Mouse (Mus musculus) forebrain, embryonic 16.5 days (tissue): ENCODE measurements at regions not wholly inside any gene's neighbourhood (a gene's known extent, or its start where the extent isn't known, plus 50 kb on each side); places are given as distances from the start of the nearest gene placed in this dataset.

Experiments
- ATAC-seq: fragments of 200-750 bp; cut with Nextera tagmentation; 2 replicates; pipeline ENCODE4 v1.8.0; 2017; ENCODE audit warnings: mild to moderate bottlenecking, moderate library complexity
- H3K27ac ChIP-seq: fragments of 300-500 bp; sonication (generic); 2 replicates; pipeline ENCODE4 v1.5.1; 2014; ENCODE audit warnings: low read length, control low read depth
- H3K27me3 ChIP-seq: fragments of 300-500 bp; sonication (generic); replicated peaks from 2 replicates; pipeline ENCODE4 v1.6.1; 2014; ENCODE audit warnings: low read length; ENCODE audit not compliant: control insufficient read depth, insufficient read depth
- H3K36me3 ChIP-seq: fragments of 300-500 bp; sonication (generic); 2 replicates; pipeline ENCODE4 v1.6.1; 2014; ENCODE audit not compliant: control insufficient read depth, insufficient read depth
- H3K4me1 ChIP-seq: fragments of 300-500 bp; sonication (generic); replicated peaks from 2 replicates; pipeline ENCODE4 v1.6.1; 2014; ENCODE audit warnings: low read length; ENCODE audit not compliant: control insufficient read depth, insufficient read depth
- H3K4me2 ChIP-seq: fragments of 300-500 bp; sonication (generic); 2 replicates; pipeline ENCODE4 v1.6.1; 2014; ENCODE audit warnings: mild to moderate bottlenecking, low read length, control low read depth
- H3K4me3 ChIP-seq: fragments of 300-500 bp; sonication (generic); replicated peaks from 2 replicates; pipeline ENCODE4 v1.5.1; 2014; ENCODE audit warnings: mild to moderate bottlenecking, low read length, control low read depth
- H3K9ac ChIP-seq: fragments of 300-500 bp; sonication (generic); replicated peaks from 2 replicates; pipeline ENCODE4 v1.6.1; 2014; ENCODE audit warnings: low read depth, low read length, control low read depth
- H3K9me3 ChIP-seq: fragments of 300-500 bp; sonication (generic); 2 replicates; pipeline ENCODE4 v1.6.1; 2016; ENCODE audit warnings: low read length; ENCODE audit not compliant: control insufficient read depth
- WGBS: fragments of 180-500 bp; shearing (Covaris S2); extraction: QIAGEN DNeasy Blood & Tissue Kit; methylation state at CpG from one replicate; pipeline ENCODE4 v1.1.7; 2014; 5-methylcytosine and 5-hydroxymethylcytosine counted together

- H3K27ac ChIP-seq = no peak overlapping the region
- H3K36me3 ChIP-seq = no peaks in the 10 kb centered on the region
- no peak for ATAC-seq
- H3K4me2 ChIP-seq = no peak overlapping the region
- H3K27me3 ChIP-seq = no peaks in the 10 kb centered on the region
- no peak overlapping the region for H3K9ac ChIP-seq
- no peaks in the 10 kb centered on the region for H3K4me1 ChIP-seq
- WGBS = 66% methylated on average over 3 of the region's 3 CpGs
- H3K4me3 ChIP-seq = no peak overlapping the region
- H3K9me3 ChIP-seq = no peaks in the 10 kb centered on the region
Observed at GRCm38 (mm10) chr13:37220436-37220835, 124.6 kb upstream of the Ly86 start.

GRCm38 (mm10) chr13:37218596-37218995 lies 126.4 kb upstream of the Ly86 start:
- Histone ChIP-seq H3K36me3 (no peaks in the 10 kb centered on the region), H3K4me1 (no peaks in the 10 kb centered on the region; the same call in 1 of the 2 replicates), H3K9ac (no peak overlapping the region), H3K9me3 (no peaks in the 10 kb centered on the region), H3K27me3 (no peaks in the 10 kb centered on the region), H3K27ac (no peak overlapping the region), H3K4me3 (no peak overlapping the region), H3K4me2 (no peak overlapping the region)
- ATAC-seq = no peak
- WGBS = 94% methylated on average over 4 of the region's 4 CpGs

GRCm38 (mm10) chr13:37214590-37215282 lies 130.3 kb upstream of the Ly86 start:
- Histone ChIP-seq H3K4me1 (no peaks in the 10 kb centered on the region; the same call in 1 of the 2 replicates), H3K9ac (no peak overlapping the region), H3K27me3 (no peaks in the 10 kb centered on the region), H3K27ac (no peak overlapping the region; the same call in 1 of the 2 replicates), H3K4me3 (no peak overlapping the region), H3K36me3 (no peaks in the 10 kb centered on the region), H3K4me2 (no peak overlapping the region), H3K9me3 (no peaks in the 10 kb centered on the region)
- WGBS = 44% methylated on average over 8 of the region's 8 CpGs
- peak; percentile 91 for ATAC-seq

- H3K4me2 ChIP-seq = no peak overlapping the region
- H3K27me3 ChIP-seq = no peaks in the 10 kb centered on the region
- H3K4me3 ChIP-seq = no peak overlapping the region
- H3K27ac ChIP-seq = no peak overlapping the region
- WGBS = 85% methylated on average over 2 of the region's 2 CpGs
- H3K4me1 ChIP-seq = no peaks in the 10 kb centered on the region
- H3K36me3 ChIP-seq = no peaks in the 10 kb centered on the region
- ATAC-seq = no peak
- H3K9ac ChIP-seq = no peak overlapping the region
- H3K9me3 ChIP-seq = no peaks in the 10 kb centered on the region
Observed at GRCm38 (mm10) chr13:37197136-37197535, 147.1 kb upstream of the F13a1 start.

GRCm38 (mm10) chr13:37195857-37196256 lies 145.8 kb upstream of the F13a1 start:
- 81% methylated on average over 1 of the region's 1 CpGs for WGBS
- no peak for ATAC-seq
- no peak overlapping the region for H3K4me3 ChIP-seq

GRCm38 (mm10) chr13:37181169-37181787 lies 131.2 kb upstream of the F13a1 start:
- no peak for ATAC-seq
- no peak overlapping the region for H3K4me3 ChIP-seq
- no peak overlapping the region for H3K27ac ChIP-seq
- H3K4me1 ChIP-seq = no peaks in the 10 kb centered on the region
- no peak overlapping the region for H3K9ac ChIP-seq
- no peaks in the 10 kb centered on the region for H3K36me3 ChIP-seq
- no peaks in the 10 kb centered on the region for H3K9me3 ChIP-seq
- WGBS = 76% methylated on average over 9 of the region's 9 CpGs
- no peak overlapping the region for H3K4me2 ChIP-seq
- no peaks in the 10 kb centered on the region for H3K27me3 ChIP-seq

More at GRCm38 (mm10) chr13:37195857-37196256, 145.8 kb upstream of the F13a1 start:
- no peak overlapping the region for H3K27ac ChIP-seq
- H3K4me1 ChIP-seq = no peaks in the 10 kb centered on the region
- H3K36me3 ChIP-seq = no peaks in the 10 kb centered on the region
- H3K27me3 ChIP-seq = no peaks in the 10 kb centered on the region
- H3K4me2 ChIP-seq = no peak overlapping the region
- no peaks in the 10 kb centered on the region for H3K9me3 ChIP-seq
- H3K9ac ChIP-seq = no peak overlapping the region

GRCm38 (mm10) chr13:37176526-37176925 lies 126.5 kb upstream of the F13a1 start:
- no peaks in the 10 kb centered on the region for H3K4me1 ChIP-seq
- H3K27ac ChIP-seq = no peak overlapping the region
- ATAC-seq = no peak
- H3K4me3 ChIP-seq = no peak overlapping the region
- no peaks in the 10 kb centered on the region for H3K27me3 ChIP-seq
- WGBS = 79% methylated on average over 1 of the region's 1 CpGs
- H3K4me2 ChIP-seq = no peak overlapping the region
- no peak overlapping the region for H3K9ac ChIP-seq
- no peaks in the 10 kb centered on the region for H3K36me3 ChIP-seq
- H3K9me3 ChIP-seq = no peaks in the 10 kb centered on the region

- WGBS = 86% methylated on average over 8 of the region's 8 CpGs
- H3K9me3 ChIP-seq = no peaks in the 10 kb centered on the region
- H3K9ac ChIP-seq = no peak overlapping the region
- H3K4me1 ChIP-seq = no peaks in the 10 kb centered on the region
- no peaks in the 10 kb centered on the region for H3K27me3 ChIP-seq
- no peak for ATAC-seq
- no peaks in the 10 kb centered on the region for H3K36me3 ChIP-seq
- H3K4me2 ChIP-seq = no peak overlapping the region
- no peak overlapping the region for H3K4me3 ChIP-seq
- H3K27ac ChIP-seq = no peak overlapping the region
Observed at GRCm38 (mm10) chr13:37175997-37176396, 126.0 kb upstream of the F13a1 start.

- Histone ChIP-seq H3K36me3 (no peaks in the 10 kb centered on the region), H3K9me3 (no peaks in the 10 kb centered on the region), H3K9ac (no peak overlapping the region), H3K27me3 (no peaks in the 10 kb centered on the region), H3K27ac (no peak overlapping the region), H3K4me1 (peaks cover 2% of the 10 kb centered on the region; the same call in 1 of the 2 replicates), H3K4me3 (no peak overlapping the region), H3K4me2 (no peak overlapping the region)
- 46% methylated on average over 4 of the region's 4 CpGs for WGBS
- ATAC-seq = no peak
Observed at GRCm38 (mm10) chr13:37158831-37159522, 108.9 kb upstream of the F13a1 start.
